Mouse (Mus musculus) right cerebral cortex, postnatal 36 days (tissue): ENCODE results near the gene Ntrk1.
"Not testable (repeated sequence)": the region's sequence is repeated elsewhere in the genome, so short reads cannot be mapped to it uniquely, and the experiment has no call there.

Experiments used
- DNase-seq, 2 experiments: peaks; one replicate each; pipeline ENCODE4 v3.0.0; 2022; ENCODE audit warnings: low spot score in 2 of 2, mixed read lengths in 1 of 2

Gene Ntrk1

DNA sequence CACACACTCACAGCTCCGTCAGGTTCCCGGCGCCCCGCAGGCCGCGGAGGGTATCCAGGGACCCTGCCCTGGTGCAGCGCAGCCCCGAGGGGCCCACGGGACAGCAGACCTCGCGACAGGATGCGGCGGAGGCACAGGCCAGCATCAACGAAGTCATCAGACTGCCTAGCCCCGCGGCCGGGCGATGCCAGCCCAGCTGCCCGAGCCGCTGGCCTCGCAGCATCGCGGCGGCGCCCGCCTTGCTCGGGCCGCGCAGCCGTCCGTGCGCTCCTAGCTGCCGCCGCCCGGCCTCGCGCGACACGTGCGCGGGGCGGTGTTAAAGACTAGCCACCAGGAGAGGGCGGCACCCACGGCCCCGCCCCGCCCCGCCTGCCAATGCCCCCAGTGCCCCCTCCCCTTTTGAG, at the start of gene Ntrk1:
Gene Ntrk1 (minus strand): TSS at position 241 of the 404 bp plus-strand sequence.
- DNase-seq, result no peak

DNA sequence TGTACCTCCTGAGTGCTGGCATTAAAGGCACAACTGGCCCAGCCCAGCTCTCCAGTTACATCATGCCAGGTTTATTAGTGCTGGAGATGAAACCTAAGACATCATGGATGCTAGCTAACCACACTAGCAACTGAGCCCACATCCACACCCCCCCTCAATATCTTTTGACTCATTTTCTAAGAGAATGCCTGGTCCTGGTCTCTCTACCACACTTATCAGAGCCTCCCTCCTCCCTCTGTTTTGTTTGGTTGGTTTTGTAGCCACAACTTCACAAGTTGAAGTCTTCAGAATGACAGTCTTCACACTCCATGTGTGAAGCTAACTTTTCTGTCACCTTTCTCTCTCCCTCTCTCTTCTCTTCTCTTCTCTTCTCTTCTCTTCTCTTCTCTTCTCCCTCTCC, 45.9 kb upstream of the Ntrk1 start:
- DNase-seq, result no peak

DNA sequence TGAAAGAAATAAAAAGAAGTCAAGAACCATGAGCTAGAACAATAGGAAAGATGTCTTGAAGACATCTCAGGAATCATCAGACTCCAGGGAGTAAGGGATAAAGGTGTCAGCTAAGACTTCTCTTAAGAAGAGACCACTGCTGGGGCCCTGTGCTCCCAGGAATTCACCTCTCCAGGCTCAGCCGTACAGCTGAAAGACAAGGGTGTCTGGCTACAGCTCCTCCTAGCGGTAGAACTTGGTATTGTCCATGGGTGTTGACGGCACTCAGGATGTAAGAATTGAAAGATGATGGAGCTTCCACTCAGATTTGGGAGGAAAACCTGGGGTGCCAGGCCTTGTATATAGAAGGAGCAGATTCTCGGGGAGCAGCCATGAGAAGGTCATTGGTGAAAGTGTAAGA, 43.7 kb upstream of the Ntrk1 start:
- DNase-seq, result peak; percentile 31 to 50

DNA sequence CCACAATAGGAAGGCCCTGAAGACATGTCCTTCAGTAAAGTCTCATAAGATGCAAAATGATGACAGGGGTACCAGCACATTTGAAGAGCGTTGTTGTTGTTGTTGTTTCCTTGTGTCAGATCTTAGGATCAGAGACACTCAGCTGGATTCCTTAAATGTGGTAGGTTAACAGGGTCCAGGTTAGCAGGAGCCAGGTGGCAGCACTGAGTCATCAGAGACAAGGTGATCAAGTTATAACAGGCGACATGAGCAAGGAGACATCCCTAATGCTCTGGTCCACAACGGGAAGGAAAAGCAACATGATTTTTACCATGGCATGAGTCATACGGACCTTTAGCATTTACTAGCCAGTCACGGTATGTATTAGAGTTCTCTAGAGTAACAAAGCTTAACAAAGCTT, 38.5 kb upstream of the Ntrk1 start:
- no peak for DNase-seq

DNA sequence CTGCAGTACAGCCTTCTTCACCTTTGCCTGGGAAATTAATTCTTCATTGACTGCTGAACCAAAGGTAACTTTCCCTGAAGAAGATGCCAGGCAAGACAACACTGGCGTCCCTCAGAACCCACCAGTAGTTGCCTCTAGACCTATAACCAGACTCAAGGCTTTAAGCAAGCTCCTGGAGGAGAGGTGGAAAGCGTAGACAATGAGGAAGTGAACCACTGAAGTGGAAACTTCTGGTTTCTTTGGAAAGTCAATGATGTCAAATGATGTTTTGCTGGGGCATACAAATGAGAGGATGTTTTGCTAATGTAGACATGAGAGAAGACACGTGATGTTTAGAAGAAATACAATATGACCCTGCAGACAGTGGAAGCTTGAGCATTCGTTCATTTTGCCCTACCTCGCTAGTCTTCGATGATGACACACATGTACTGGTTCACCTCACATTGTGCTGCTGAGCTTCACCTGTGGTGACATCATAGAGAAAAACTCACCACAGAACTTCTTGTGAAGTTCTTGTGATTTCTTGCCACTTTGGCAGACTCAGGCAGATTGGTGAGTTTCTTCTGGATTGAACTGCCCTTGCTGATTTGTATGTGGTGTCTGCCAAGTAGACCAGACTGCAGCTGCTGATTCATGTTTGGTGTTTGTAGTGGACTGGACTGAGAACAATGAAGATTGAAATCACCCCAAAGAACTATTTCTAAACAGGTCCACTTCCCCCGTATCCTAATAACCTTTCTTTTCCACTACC, 37.3 kb upstream of the Ntrk1 start:
- no peak for DNase-seq

DNA sequence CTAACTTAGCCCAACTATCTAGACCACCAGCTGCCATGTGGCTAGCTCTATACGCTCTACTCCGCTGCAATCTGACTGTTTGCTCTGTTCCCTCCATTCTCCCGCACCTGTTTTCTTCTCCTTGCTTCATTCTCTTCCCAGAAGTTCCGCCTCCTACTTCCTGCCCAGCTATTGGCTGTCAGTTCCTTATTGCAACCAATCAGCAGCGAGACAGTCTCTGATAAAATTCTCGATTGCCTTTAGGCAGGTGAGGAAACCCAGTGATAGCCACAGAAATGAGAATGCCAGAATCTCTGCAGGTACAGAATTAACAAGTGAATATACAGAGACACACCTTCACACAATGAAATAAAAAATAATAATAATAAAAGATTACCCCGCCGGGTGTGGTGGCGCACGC, 34.1 kb upstream of the Ntrk1 start:
- no peak for DNase-seq

DNA sequence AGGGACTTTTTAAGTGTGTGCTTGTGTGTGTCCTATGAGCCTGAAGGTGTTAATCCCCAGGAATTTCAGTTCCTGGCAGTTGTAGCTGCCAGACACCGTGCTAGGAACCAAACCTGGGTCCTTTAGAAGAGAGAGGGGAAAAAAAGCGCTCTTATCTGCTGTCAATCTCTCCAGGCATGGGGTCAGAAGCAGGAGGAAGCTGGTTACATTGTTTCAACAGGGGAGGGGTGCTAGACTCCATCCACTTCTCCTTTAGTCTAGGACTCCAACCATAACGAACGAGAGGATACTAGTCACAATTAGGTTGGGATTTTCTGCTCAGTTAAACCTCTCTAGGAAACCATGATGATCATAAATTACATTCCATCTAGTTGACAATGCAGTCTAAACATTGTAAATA, 33.5 kb upstream of the Ntrk1 start:
- DNase-seq, result no peak

DNA sequence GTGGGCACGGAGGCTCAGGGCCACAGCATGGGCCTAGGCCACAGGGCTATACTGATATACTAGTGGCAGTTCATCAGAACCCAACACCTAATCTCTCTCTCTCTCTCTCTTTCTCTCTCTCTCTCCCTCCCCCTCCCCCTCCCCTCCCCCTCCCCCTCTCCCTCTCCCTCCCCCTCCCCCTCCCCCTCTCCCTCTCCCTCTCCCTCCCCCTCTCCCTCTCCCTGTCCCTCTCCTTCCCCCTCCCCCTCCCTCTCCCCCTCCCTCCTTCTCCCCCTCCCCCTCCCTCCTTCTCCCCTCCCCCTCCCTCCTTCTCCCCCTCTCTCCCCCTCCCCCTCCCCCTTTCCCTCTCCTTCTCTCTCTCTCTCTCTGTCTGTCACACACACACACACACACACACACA, 29.2 kb upstream of the Ntrk1 start, which contains the start of gene Pear1:
Gene Pear1 (minus strand): TSS at position 101 of the 400 bp plus-strand sequence.
- DNase-seq, result not testable (repeated sequence)

DNA sequence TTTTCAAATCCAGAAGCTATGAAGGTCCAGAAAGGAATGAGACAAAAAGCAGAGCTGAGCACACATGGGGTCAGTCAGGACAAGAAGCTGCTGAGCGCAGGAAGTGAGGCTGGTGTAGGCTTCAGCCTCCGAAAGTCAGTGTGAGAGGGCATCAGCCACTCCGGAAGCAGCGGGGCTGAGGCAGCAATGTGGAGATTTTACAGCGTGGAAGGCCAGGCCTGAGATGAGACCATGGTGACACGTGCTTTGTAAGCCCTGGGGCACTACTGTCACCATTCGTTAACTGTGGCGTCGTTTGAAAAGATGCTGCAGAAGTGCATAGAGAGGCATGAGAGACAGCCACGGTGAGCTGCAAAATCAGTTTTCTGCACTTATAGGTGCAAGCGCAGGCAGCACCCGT, 23.3 kb upstream of the Ntrk1 start:
- no peak for DNase-seq

DNA sequence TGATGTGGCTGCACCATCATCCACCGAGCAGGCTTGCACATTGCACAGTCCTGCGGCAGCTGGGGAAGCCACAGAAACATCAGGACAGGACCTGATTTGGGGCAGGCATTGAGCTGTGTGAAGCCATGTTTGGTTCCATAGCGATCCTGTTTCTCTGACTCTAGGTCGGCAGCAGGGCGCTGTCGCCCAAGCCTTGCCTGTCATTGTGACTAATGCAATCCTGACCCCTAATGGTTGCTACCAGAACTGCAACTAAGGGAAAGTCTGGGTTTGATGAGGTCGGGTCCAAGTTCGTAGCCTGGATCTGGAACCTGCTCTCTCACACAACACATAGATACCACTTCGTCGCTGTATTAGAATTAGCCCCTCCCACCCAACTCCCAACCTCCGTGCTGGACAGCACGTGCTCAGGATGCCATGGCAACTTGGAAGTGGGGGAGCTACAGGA, 21.7 kb upstream of the Ntrk1 start:
- DNase-seq, result peak; percentile 30 to 62

DNA sequence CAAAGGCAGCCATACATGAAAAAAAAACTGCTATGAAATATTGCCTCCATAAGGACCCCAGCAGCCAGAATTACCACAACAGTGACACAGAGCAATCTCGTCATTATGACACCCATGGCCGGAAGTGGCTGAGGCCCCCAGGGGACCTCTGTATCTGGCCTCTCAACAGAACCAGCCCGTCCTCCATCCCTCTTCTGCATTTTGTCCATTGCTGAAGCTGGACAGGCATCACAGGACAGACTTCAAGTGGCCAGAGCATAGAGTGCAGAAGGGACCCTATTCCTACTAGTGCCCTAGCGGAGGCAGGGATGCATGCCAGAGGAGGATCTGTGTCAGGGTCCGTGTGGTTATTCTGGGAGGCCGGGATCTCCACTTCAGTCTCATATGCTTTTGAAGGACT, 21.2 kb upstream of the Ntrk1 start:
- DNase-seq, result no peak

DNA sequence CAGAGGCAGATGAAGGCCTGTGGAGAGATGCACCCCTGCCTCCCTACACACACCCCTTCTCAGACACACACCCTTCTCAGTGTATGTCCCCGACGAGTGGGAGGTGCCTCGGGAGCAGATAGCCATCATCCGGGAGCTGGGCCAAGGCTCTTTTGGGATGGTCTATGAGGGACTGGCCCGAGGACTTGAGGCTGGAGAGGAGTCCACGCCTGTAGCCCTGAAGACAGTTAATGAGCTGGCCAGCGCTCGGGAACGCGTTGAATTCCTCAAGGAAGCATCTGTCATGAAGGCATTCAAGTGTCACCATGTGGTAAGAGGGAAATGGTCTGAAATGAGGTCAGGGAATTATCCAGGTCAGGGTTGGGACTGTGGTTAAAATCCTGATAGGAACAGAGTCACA, 17.9 kb upstream of the Ntrk1 start:
- DNase-seq, result no peak

DNA sequence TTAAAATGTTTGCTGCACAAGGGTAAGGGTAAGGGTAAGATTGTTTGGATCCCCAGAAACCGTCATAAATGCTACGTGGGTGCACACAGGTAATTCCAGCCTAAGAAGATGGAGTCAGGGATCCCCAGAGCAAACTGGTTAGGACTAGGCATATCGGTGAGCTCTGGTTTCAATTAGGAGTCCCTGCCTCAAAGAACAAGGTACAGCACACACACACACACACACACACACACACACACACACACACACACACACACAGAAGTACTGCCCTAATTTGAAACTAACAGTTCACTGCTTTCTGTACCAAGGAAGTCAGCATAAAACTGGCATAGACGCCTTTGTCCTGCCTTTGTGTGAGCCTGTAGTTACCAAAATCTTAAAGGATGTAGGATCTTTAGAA, 17.5 kb upstream of the Ntrk1 start:
- DNase-seq, result no peak

DNA sequence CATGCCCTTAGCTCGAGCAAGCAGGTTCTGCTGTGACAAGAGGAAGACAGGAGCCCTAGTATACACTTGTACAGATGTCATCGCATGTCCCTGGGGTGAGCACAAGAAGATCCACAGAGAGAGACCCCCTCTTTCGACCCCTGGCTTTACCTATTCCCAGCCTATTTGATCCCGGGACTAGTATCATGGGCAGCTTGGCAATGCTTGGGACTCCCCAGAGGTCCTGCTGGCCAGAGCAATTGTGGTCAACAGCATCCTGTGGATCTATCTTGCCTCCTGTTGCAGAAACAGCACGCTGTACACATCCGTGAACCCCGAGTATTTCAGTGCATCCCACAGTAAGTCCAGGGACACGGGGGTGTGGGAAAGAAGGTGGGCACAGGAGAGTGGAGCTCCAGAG, 16.3 kb upstream of the Ntrk1 start:
- DNase-seq, result no peak

DNA sequence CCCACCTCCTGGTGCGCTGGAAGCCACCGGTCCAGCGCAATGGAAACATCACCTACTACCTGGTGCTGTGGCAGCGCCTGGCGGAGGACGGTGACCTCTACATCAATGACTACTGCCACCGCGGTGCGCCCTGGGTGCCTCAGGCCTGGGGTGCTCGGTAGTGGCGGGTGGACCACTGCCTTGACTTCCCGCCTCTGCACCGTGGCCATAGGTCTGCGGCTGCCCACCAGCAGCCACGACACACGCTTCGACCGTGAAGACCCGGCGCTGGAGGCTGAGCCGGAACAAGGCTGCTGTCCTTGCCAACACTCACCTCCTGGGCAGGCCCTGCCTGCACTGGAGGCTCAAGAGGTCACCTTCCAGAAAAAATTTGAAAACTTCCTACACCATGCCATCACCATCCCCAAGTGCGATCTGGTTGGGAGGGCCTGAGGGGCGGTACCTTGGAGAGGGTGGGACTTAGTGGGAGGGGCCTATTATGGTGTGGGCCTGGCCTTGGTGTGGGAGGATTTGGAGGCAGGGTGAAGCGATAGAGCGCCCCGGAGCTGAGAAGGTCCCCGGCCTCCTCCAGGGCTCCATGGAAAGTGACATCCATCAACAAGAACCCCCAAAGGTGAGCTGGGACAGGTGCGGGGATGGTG, 14.5 kb upstream of the Ntrk1 start:
- no peak for DNase-seq

DNA sequence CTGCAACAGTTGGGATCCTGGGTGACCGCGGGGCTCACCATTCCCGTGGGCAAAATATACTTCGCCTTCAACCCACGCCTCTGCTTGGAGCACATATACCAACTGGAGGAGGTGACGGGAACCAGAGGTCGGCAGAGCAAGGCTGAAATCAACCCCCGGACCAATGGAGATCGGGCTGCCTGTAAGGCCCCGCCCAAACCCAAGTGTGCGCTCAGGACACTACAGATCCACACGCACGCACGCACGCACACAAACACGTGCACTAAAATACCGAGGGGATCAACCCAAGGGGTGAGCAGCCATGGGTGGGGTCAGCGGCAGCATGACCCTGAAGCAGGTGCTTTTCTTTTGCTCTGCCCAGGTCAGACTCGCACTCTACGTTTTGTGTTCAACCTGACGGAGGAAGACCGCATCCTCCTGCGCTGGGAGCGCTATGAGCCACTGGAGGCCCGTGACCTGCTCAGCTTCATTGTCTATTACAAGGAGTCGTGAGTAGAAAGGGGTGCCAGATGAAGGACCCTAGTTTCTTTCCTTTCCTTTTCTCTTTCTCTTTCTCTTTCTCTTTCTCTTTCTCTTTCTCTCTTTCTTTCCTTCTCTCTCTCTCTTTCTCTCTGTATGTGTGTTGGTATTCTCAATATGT, 9.2 kb upstream of the Ntrk1 start:
- DNase-seq, result no peak

DNA sequence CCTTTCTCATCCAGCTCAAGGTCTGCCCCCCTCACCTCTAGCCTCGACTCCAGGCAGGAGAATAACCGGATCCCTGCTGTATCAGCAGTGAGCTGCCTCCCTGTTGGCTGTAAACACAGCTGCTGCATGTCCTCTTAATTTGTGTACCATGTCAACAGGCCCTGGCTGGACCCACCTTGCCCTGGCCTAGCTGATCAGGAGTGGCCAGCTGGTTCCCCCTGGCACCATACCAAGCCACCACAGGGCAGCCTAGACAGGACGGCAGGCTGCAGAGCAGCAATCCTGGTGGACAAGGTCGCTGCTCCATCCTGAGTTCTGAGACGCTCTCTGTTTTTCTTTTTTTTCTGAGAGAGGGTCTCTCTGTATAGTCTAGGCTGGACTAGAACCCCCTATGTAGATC, 6.7 kb upstream of the Ntrk1 start:
- no peak for DNase-seq

DNA sequence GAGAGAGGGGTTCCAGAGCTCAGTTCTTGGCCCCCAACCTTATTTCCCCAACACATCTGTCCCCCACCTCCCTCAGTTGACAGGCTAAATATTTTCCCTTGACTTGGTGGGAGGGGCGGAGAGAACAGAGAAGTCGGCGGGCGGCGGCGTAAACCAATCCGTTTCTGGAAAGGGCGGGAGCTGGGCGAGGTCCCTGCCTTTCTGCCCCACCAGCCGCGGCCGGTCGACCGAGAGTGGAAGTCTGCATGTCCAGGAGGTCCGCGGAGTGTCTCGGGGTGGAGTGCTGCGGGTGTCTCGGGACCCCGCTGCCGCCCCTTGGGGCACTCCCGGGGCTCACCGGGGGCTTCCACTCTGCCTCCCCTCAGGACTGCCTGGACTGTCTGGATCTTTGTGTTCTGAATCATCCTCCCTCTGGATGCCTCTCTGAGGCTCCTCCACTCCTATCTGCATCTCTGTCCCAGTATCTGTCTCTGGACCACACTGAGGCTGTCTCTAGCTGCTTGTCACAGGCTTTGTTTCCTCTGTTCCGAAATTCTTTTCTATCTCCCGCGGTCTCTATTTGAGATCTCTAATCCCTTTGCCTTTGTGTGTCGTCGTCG, 1.9 kb upstream of the Ntrk1 start, which contains the start of gene Insrr:
Gene Insrr (plus strand): TSS at position 216 of the 599 bp plus-strand sequence.
- no peak for DNase-seq

DNA sequence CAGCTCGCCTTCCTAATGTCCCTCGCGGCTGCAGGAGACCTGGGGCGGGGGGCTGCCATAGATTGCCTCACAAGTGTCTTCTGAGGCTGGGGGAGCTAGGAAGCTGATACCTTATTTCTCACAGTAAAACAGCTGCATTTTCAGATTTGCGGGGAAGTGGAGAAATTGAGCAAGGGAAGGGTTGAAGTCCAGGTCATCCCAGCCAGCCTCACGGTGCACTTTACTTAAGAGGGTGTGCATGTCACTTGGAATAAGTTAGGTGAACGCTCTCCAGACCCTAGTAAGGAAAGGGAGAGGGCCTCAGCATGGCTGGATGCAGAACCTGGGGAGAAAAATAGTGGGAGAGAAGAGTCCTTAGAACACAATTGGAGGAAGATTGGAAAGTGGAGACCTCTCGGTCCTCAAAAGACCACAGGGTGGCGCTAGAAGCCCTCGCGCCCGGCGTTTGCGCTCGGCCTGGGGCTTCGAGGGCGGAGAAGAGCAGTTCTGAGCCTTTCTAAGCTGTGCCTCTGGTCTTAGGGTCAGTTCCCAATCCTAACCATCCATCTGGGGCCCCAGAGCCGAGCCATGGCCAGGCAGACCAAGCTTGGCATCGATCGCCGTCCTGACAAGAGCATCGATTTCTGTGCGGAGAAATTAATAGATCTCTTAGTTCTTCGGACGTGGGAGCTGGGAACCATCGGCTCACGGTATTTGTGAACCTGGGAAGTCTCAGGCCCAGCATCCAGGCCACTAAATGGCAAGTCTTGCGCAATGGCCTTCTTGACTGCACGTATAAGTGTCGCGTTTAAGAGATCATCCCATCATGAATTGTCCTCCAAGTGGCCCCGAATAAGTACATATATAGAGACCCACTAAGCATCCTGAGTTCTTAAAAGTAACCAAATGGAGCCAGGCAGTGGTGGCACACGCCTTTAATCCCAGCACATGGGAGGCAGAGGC, 645 bp upstream of the Ntrk1 start:
- DNase-seq, result no peak

DNA sequence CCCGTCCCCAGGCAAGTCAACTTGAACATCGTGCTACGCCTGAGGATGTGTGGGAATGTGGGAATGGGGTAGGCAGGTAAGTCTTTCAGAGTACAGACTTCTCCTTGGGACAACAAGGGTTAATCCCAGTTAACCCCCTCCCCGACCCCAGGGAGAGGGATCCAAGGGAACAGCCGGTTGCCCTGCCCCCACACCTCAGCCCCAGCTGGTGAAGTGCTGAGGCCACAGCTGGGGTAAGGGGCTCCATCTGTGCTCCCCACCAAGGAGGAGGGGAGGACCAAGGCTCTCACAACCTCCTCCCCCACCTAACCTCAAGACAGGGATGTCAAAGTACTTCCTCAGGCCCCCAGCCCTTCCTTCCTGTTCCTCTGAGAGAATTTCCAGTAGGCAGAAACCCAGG, 5.2 kb downstream of the Ntrk1 start:
- DNase-seq, result no peak

DNA sequence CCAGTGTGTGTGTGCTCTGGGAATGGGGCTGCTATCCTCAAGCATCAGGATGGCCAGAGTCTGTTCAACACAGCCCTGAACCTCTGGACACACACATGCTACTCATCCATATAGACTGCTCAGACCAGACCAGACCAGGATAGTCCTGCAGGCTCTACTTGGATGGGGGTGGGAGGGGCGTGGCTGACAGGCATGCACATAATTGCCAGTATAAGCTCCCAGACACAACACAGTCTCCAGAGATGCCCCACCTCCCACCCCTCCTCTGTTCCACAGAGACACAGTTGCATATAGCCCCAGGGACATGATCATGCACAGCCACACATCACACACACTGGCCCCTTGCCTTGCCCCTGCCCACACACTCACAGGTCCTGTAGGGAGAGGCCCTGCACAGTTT, 5.7 kb downstream of the Ntrk1 start:
- no peak for DNase-seq
